Mouse (Mus musculus) left cerebral cortex, adult 9 months (tissue): Measurements from ENCODE around the gene Tpi1.

ENCODE experiments used
- DNase-seq, 2 experiments: peaks; one replicate each; pipeline ENCODE4 v3.0.0; 2022; ENCODE audit warnings: low spot score in 2 of 2

The Tpi1 gene

GRCm38 (mm10) chr6:124779222-124779983, 34.7 kb downstream of the Tpi1 start, which contains the start of gene Lrrc23:
Gene Lrrc23, minus strand, starts transcription at chr6:124779727.
- no peak for DNase-seq

GRCm38 (mm10) chr6:124770511-124770910, 43.6 kb downstream of the Tpi1 start:
- no peak for DNase-seq

- DNase-seq = no peak
Observed at GRCm38 (mm10) chr6:124770013-124770412, 44.1 kb downstream of the Tpi1 start.

GRCm38 (mm10) chr6:124769101-124769765, 44.9 kb downstream of the Tpi1 start, which contains the start of gene Eno2:
Gene Eno2, minus strand, starts transcription at chr6:124769673.
- peak in 1 of 2 experiments; percentile 68 for DNase-seq

GRCm38 (mm10) chr6:124768704-124769044, 45.4 kb downstream of the Tpi1 start:
- no peak for DNase-seq

GRCm38 (mm10) chr6:124767920-124768703, 46.0 kb downstream of the Tpi1 start:
- peak in 1 of 2 experiments; percentile 59 for DNase-seq

- DNase-seq = no peak
Observed at GRCm38 (mm10) chr6:124767536-124767919, 46.6 kb downstream of the Tpi1 start.

GRCm38 (mm10) chr6:124765951-124766350, 48.1 kb downstream of the Tpi1 start:
- DNase-seq = no peak
